Mouse (Mus musculus) embryonic fibroblast, embryonic 13.5 days (primary cell): ENCODE results near the gene Litaf.

Experiments used
- CTCF ChIP-seq: IDR thresholded peaks from 2 replicates; pipeline ENCODE4 v1.5.1; 2011; ENCODE audit warnings: mild to moderate bottlenecking, control low read depth, low read length, moderate library complexity, borderline replicate concordance; ENCODE audit not compliant: insufficient read depth
- POLR2A ChIP-seq: IDR thresholded peaks from 2 replicates; pipeline ENCODE4 v1.6.1; 2011; ENCODE audit warnings: low read depth, mild to moderate bottlenecking, control low read depth, low read length, moderate library complexity

DNA sequence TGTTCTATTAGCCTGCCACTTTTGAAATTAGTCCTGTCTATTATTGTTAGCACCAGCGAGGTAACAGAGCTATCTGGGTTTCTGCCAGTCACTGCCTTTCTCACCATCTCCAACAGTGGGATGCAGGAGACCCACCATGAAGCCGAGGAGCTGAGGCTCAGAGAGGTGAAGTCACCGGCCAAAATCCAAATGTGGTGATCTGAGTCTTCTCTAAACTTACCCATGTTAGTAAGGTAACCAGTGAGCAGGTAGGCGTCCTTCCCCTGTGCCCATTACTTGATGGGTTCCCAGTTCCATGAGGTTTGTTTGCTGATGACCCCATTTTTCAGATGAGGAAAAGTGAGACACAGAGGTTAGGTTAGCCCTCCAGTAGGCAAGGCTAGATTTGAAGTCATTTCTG, 1.6 kb downstream of the Litaf start:
- TF ChIP-seq CTCF (no peak), POLR2A (no peak)
